Mouse (Mus musculus): ENCODE data around the gene Rora. TPM values are rescaled to one million over a fixed set of nuclear protein-coding genes. Genes with fewer than 3 reads are reported as not detected.

The Rora gene
- polyA plus RNA-seq, 1 experiment from 2014 or later: 6.0 TPM

DNA sequence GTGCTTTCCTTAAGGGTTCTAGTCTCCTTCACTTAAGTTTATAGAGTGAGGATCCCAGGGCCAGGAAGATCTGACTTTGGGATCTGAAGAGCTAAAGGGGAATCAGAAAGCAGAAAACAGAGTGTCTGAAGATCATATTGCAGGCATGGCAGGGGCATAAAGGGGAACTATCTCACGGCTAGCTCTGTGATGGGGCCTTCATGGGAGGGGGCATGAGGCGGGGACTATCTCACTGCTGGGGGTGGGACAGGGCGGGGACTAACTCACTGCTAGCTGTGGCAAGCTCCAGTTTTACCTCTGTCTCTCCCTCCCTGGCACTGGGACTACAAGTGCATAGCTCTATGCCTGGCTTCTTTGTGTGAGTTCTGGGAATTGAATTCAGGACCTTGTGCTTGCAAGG lies 279.6 kb downstream of the Rora start:
- DNase-seq (ENCODE audit: low spot score): no peak
- Histone ChIP-seq H3K27ac (ENCODE audit: low read depth, low read length) (no peak overlapping the region), H3K36me3 (ENCODE audit: control insufficient read depth, insufficient read depth, low read length) (no peaks in the 10 kb centered on the region), H3K4me1 (replicated peaks; ENCODE audit: control insufficient read depth, insufficient read depth, low read length) (no peaks in the 10 kb centered on the region), H3K4me2 (ENCODE audit: low read depth, low read length, severe bottlenecking) (no peak overlapping the region), H3K9me3 (ENCODE audit: control insufficient read depth, low read length) (no peaks in the 10 kb centered on the region), H3K9ac (ENCODE audit: low read length) (no peak overlapping the region), H3K27me3 (ENCODE audit: control insufficient read depth, insufficient read depth, low read length) (no peaks in the 10 kb centered on the region), H3K4me3 (ENCODE audit: low read depth, low read length) (no peak overlapping the region)
- WGBS: 80% methylated on average over 3 of the region's 3 CpGs
- no peak for ATAC-seq (replicated peaks; ENCODE audit: low FRiP score)

GRCm38 (mm10) chr9:68934238-68934637 lies 280.7 kb downstream of the Rora start:
- H3K4me3 ChIP-seq (ENCODE audit: low read depth, low read length): no peak overlapping the region
- H3K9ac ChIP-seq (ENCODE audit: low read length): no peak overlapping the region
- ATAC-seq (replicated peaks; ENCODE audit: low FRiP score) (no peak), DNase-seq (ENCODE audit: low spot score) (no peak)
- H3K27ac ChIP-seq (ENCODE audit: low read depth, low read length): no peak overlapping the region
- no peaks in the 10 kb centered on the region for H3K36me3 ChIP-seq (ENCODE audit: control insufficient read depth, insufficient read depth, low read length)
- 90% methylated on average over 4 of the region's 4 CpGs for WGBS
- H3K27me3 ChIP-seq (ENCODE audit: control insufficient read depth, insufficient read depth, low read length): no peaks in the 10 kb centered on the region
- no peaks in the 10 kb centered on the region for H3K4me1 ChIP-seq (replicated peaks; ENCODE audit: control insufficient read depth, insufficient read depth, low read length)
- no peak overlapping the region for H3K4me2 ChIP-seq (ENCODE audit: low read depth, low read length, severe bottlenecking)
- no peaks in the 10 kb centered on the region for H3K9me3 ChIP-seq (ENCODE audit: control insufficient read depth, low read length)

DNA sequence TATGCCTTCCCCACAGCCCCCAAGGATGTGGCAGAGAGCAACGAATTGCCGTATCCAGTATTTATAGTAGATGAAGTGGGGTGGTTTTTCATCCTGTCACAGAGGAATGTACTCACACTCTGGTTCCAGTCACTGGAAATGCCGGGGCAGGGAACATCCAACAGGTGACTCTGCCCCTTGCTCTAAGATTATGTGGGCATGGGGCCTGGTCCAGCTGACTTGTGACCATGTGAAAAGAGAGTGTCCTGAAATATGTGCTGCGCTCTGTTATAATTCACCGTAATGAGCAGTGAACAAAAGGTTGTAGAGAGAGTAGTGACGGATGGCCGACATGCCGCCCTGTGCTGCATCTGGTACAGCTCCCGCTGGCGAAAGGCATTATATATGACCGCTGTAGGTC lies 282.0 kb downstream of the Rora start:
- DNase-seq (ENCODE audit: low spot score): no peak
- H3K36me3 ChIP-seq (ENCODE audit: control insufficient read depth, insufficient read depth, low read length): no peaks in the 10 kb centered on the region
- 94% methylated on average over 11 of the region's 11 CpGs for WGBS
- H3K4me1 ChIP-seq (replicated peaks; ENCODE audit: control insufficient read depth, insufficient read depth, low read length): no peaks in the 10 kb centered on the region
- no peak overlapping the region for H3K27ac ChIP-seq (ENCODE audit: low read depth, low read length)
- no peaks in the 10 kb centered on the region for H3K9me3 ChIP-seq (ENCODE audit: control insufficient read depth, low read length)
- no peak for ATAC-seq (replicated peaks; ENCODE audit: low FRiP score)
- H3K27me3 ChIP-seq (ENCODE audit: control insufficient read depth, insufficient read depth, low read length): no peaks in the 10 kb centered on the region
- no peak overlapping the region for H3K4me2 ChIP-seq (ENCODE audit: low read depth, low read length, severe bottlenecking)
- no peak overlapping the region for H3K4me3 ChIP-seq (ENCODE audit: low read depth, low read length)
- no peak overlapping the region for H3K9ac ChIP-seq (ENCODE audit: low read length)

GRCm38 (mm10) chr9:68941037-68941436 lies 287.5 kb downstream of the Rora start:
- no peak overlapping the region for H3K4me2 ChIP-seq (ENCODE audit: low read depth, low read length, severe bottlenecking)
- DNase-seq (ENCODE audit: low spot score) (no peak), ATAC-seq (replicated peaks; ENCODE audit: low FRiP score) (no peak)
- H3K27ac ChIP-seq (ENCODE audit: low read depth, low read length): no peak overlapping the region
- 70% methylated on average over 7 of the region's 7 CpGs for WGBS
- H3K36me3 ChIP-seq (ENCODE audit: control insufficient read depth, insufficient read depth, low read length): no peaks in the 10 kb centered on the region
- peaks cover 2% of the 10 kb centered on the region; the same call in 1 of the 2 replicates for H3K27me3 ChIP-seq (ENCODE audit: control insufficient read depth, insufficient read depth, low read length)
- H3K4me1 ChIP-seq (replicated peaks; ENCODE audit: control insufficient read depth, insufficient read depth, low read length): no peaks in the 10 kb centered on the region
- H3K9me3 ChIP-seq (ENCODE audit: control insufficient read depth, low read length): no peaks in the 10 kb centered on the region
- no peak overlapping the region for H3K9ac ChIP-seq (ENCODE audit: low read length)
- H3K4me3 ChIP-seq (ENCODE audit: low read depth, low read length): no peak overlapping the region

DNA sequence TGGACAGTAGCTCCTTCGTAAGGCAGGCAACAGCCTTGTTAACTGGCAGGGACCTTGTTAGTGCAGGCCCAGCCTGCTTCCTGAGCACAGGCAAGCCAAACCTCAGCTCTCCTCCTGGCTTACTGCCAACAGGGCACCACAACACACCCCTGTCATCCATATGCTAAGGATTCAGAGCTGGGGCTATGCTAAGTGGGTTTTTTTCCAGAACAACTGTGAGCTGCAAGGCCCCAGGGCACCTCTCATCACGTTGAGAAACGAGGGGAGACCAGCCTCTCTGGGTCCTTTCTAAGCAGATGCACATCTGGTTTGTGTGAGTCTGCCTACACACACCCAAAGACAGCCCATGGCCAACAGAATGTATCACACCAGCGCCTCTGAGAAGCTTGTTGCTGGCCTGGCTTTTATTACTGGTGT lies 289.0 kb downstream of the Rora start:
- Histone ChIP-seq H3K36me3 (ENCODE audit: control insufficient read depth, insufficient read depth, low read length) (no peaks in the 10 kb centered on the region), H3K27me3 (ENCODE audit: control insufficient read depth, insufficient read depth, low read length) (peaks cover 7% of the 10 kb centered on the region; the same call in 1 of the 2 replicates), H3K27ac (ENCODE audit: low read depth, low read length) (no peak overlapping the region), H3K4me3 (ENCODE audit: low read depth, low read length) (no peak overlapping the region), H3K9me3 (ENCODE audit: control insufficient read depth, low read length) (no peaks in the 10 kb centered on the region), H3K4me2 (ENCODE audit: low read depth, low read length, severe bottlenecking) (no peak overlapping the region), H3K4me1 (replicated peaks; ENCODE audit: control insufficient read depth, insufficient read depth, low read length) (peaks cover 1% of the 10 kb centered on the region; the same call in 1 of the 2 replicates), H3K9ac (ENCODE audit: low read length) (no peak overlapping the region)
- ATAC-seq (replicated peaks; ENCODE audit: low FRiP score): no peak
- WGBS: 66% methylated on average over 4 of the region's 4 CpGs
- DNase-seq (ENCODE audit: low spot score): no peak

GRCm38 (mm10) chr9:68944026-68944425 lies 290.4 kb downstream of the Rora start:
- 95% methylated on average over 3 of the region's 3 CpGs for whole genome bisulfite sequencing
- Histone ChIP-seq H3K9ac (ENCODE audit: low read length) (no peak overlapping the region), H3K36me3 (ENCODE audit: control insufficient read depth, insufficient read depth, low read length) (no peaks in the 10 kb centered on the region), H3K4me3 (ENCODE audit: low read depth, low read length) (no peak overlapping the region), H3K27me3 (ENCODE audit: control insufficient read depth, insufficient read depth, low read length) (peaks cover 7% of the 10 kb centered on the region; the same call in 1 of the 2 replicates), H3K4me2 (ENCODE audit: low read depth, low read length, severe bottlenecking) (no peak overlapping the region), H3K27ac (ENCODE audit: low read depth, low read length) (no peak overlapping the region), H3K4me1 (replicated peaks; ENCODE audit: control insufficient read depth, insufficient read depth, low read length) (peaks cover 4% of the 10 kb centered on the region; the same call in 1 of the 2 replicates), H3K9me3 (ENCODE audit: control insufficient read depth, low read length) (no peaks in the 10 kb centered on the region)
- DNase-seq (ENCODE audit: low spot score) (no peak), ATAC-seq (replicated peaks; ENCODE audit: low FRiP score) (no peak)

GRCm38 (mm10) chr9:68947707-68948106 lies 294.1 kb downstream of the Rora start:
- no peak for ATAC-seq (replicated peaks; ENCODE audit: low FRiP score)
- 20% methylated on average over 6 of the region's 6 CpGs for WGBS
- H3K27me3 ChIP-seq (ENCODE audit: control insufficient read depth, insufficient read depth, low read length): peaks cover 7% of the 10 kb centered on the region; the same call in 1 of the 2 replicates

GRCm38 (mm10) chr9:68948141-68948540 lies 294.6 kb downstream of the Rora start:
- H3K9me3 ChIP-seq (ENCODE audit: control insufficient read depth, low read length): no peaks in the 10 kb centered on the region
- no peak overlapping the region for H3K9ac ChIP-seq (ENCODE audit: low read length)
- no peak overlapping the region for H3K27ac ChIP-seq (ENCODE audit: low read depth, low read length)
- no peak overlapping the region for H3K4me2 ChIP-seq (ENCODE audit: low read depth, low read length, severe bottlenecking)
- no peak overlapping the region for H3K4me3 ChIP-seq (ENCODE audit: low read depth, low read length)
- H3K4me1 ChIP-seq (replicated peaks; ENCODE audit: control insufficient read depth, insufficient read depth, low read length): peaks cover 4% of the 10 kb centered on the region; the same call in 1 of the 2 replicates
- no peak for ATAC-seq (replicated peaks; ENCODE audit: low FRiP score)
- 67% methylated on average over 3 of the region's 3 CpGs for WGBS
- no peaks in the 10 kb centered on the region for H3K36me3 ChIP-seq (ENCODE audit: control insufficient read depth, insufficient read depth, low read length)
- no peak for DNase-seq (ENCODE audit: low spot score)
- H3K27me3 ChIP-seq (ENCODE audit: control insufficient read depth, insufficient read depth, low read length): peaks cover 7% of the 10 kb centered on the region; the same call in 1 of the 2 replicates

More at GRCm38 (mm10) chr9:68947707-68948106, 294.1 kb downstream of the Rora start:
- Histone ChIP-seq H3K9me3 (ENCODE audit: control insufficient read depth, low read length) (no peaks in the 10 kb centered on the region), H3K4me1 (replicated peaks; ENCODE audit: control insufficient read depth, insufficient read depth, low read length) (peaks cover 4% of the 10 kb centered on the region; the same call in 1 of the 2 replicates), H3K4me3 (ENCODE audit: low read depth, low read length) (no peak overlapping the region), H3K27ac (ENCODE audit: low read depth, low read length) (no peak overlapping the region), H3K36me3 (ENCODE audit: control insufficient read depth, insufficient read depth, low read length) (no peaks in the 10 kb centered on the region), H3K4me2 (ENCODE audit: low read depth, low read length, severe bottlenecking) (no peak overlapping the region), H3K9ac (ENCODE audit: low read length) (no peak overlapping the region)
- DNase-seq (ENCODE audit: low spot score): no peak

- WGBS: 60% methylated on average over 12 of the region's 12 CpGs
- no peaks in the 10 kb centered on the region for H3K36me3 ChIP-seq (ENCODE audit: control insufficient read depth, insufficient read depth, low read length)
- no peak overlapping the region for H3K27ac ChIP-seq (ENCODE audit: low read depth, low read length)
- no peaks in the 10 kb centered on the region for H3K4me1 ChIP-seq (replicated peaks; ENCODE audit: control insufficient read depth, insufficient read depth, low read length)
- no peak overlapping the region for H3K9ac ChIP-seq (ENCODE audit: low read length)
- no peaks in the 10 kb centered on the region for H3K9me3 ChIP-seq (ENCODE audit: control insufficient read depth, low read length)
- H3K27me3 ChIP-seq (ENCODE audit: control insufficient read depth, insufficient read depth, low read length): no peaks in the 10 kb centered on the region
- DNase-seq (ENCODE audit: low spot score) (no peak), ATAC-seq (replicated peaks; ENCODE audit: low FRiP score) (no peak)
- H3K4me2 ChIP-seq (ENCODE audit: low read depth, low read length, severe bottlenecking): no peak overlapping the region
- no peak overlapping the region for H3K4me3 ChIP-seq (ENCODE audit: low read depth, low read length)
Observed at GRCm38 (mm10) chr9:68956210-68956874, 302.8 kb downstream of the Rora start.

Measured in forebrain, embryonic 11.5 days (tissue).